Mouse (Mus musculus): ENCODE measurements around the gene Mvk. TPM values are rescaled to one million over a fixed set of nuclear protein-coding genes. Genes with fewer than 3 reads are reported as not detected.

Gene Mvk
- polyA plus RNA-seq (2017; shearing (Covaris generic)) = 14.7 TPM

DNA sequence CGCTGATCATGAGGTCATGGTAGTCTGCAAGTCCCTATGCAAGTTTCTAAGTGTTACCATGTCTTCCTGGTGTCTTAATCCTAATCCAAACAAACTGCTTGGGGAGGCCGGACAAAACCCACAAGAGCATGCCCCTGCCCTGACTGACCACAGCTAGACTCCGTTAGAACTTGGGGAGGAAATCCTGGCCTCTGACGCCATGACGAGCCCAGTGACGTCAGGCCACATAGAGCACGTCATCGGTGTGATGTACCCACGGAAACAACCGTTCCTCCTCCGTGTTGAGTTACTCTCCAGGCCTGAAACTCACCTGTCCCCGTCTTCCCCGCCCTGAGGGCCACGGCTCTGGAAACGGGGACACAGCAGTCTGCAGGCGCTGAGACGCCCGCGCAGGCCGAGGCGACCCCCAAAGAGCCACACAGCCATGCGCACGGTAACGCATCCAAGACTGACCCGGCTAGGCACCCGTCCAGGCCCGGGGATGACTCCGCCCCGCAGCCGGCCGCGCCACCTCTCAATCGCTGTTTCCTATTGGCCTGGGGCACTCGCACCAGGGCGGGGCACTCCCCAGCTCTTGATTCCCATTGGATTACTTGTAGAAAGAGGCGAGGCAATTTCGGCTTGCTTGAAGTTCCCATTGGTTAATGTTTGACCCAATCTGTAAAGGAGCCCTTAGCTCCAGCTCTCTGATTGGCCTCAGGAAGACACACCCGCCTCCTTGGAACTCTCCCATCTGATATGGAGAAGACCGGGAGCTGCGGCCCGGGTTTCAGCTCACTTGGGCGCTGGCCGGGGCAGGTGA, at the start of gene Mvk, which contains the start of gene Mmab:
TSS of gene Mvk (plus strand) at position 704 of the 802 bp plus-strand sequence.
TSS of gene Mmab (minus strand) at position 495 of the 802 bp plus-strand sequence.

Other genes with a start within 250 kb of the Mvk start
- not detected for gene Foxn4, start 170.5 kb upstream of the Mvk start, polyA plus RNA-seq (2017; shearing (Covaris generic))
- gene Myo1h, start 155.1 kb upstream of the Mvk start, polyA plus RNA-seq (2017; shearing (Covaris generic)) = 6.6 TPM
- gene Kctd10, start 63.8 kb upstream of the Mvk start, polyA plus RNA-seq (2017; shearing (Covaris generic)) = 143 TPM
- 60.1 TPM for gene Ube3b, start 63.7 kb upstream of the Mvk start, polyA plus RNA-seq (2017; shearing (Covaris generic))
- gene Mmab, start 209 bp upstream of the Mvk start, polyA plus RNA-seq (2017; shearing (Covaris generic)) = 13.3 TPM
- 0.16 TPM for gene Fam222a, start 123.7 kb downstream of the Mvk start, polyA plus RNA-seq (2017; shearing (Covaris generic))
- gene Trpv4, start 214.2 kb downstream of the Mvk start, polyA plus RNA-seq (2017; shearing (Covaris generic)) = not detected
- gene Gltp, start 246.7 kb downstream of the Mvk start, polyA plus RNA-seq (2017; shearing (Covaris generic)) = 193 TPM